Mouse (Mus musculus) C2C12 (cell line): ENCODE measurements around the gene Olfr237-ps1. TPM values are rescaled to one million over a fixed set of nuclear protein-coding genes. Genes with fewer than 3 reads are reported as not detected.
"Not testable (repeated sequence)": the region's sequence is repeated elsewhere in the genome, so short reads cannot be mapped to it uniquely, and the experiment has no call there.

Experiments
- H3K27me3 ChIP-seq: one replicate; pipeline ENCODE4 v1.6.1; 2011; ENCODE audit not compliant: control insufficient read depth, insufficient read depth, insufficient read length
- H3K36me3 ChIP-seq: one replicate; pipeline ENCODE4 v1.6.1; 2011; ENCODE audit not compliant: control insufficient read depth, insufficient read depth
- H3K4me3 ChIP-seq: one replicate; pipeline ENCODE4 v1.5.1; 2011; ENCODE audit warnings: mild to moderate bottlenecking, control low read depth; ENCODE audit not compliant: poor library complexity, insufficient read depth, severe bottlenecking
- H3K79me2 ChIP-seq: one replicate; pipeline ENCODE4 v1.6.1; 2011; ENCODE audit not compliant: control insufficient read depth, insufficient read depth
- H3K79me3 ChIP-seq: one replicate; pipeline ENCODE4 v1.6.1; 2011; ENCODE audit warnings: low read depth, control low read depth
- H3ac ChIP-seq: one replicate; pipeline ENCODE3; 2011; ENCODE audit warnings: low read depth; ENCODE audit not compliant: control insufficient read depth, insufficient read length
- CEBPB ChIP-seq: IDR thresholded peaks from one replicate; pipeline ENCODE4 v1.6.1; 2011; ENCODE audit warnings: low read depth, mild to moderate bottlenecking, control low read depth, moderate library complexity
- CTCF ChIP-seq: IDR thresholded peaks from one replicate; pipeline ENCODE4 v1.5.1; 2011; ENCODE audit not compliant: control insufficient read depth, insufficient read depth, insufficient read length
- FOSL1 ChIP-seq: IDR thresholded peaks from one replicate; pipeline ENCODE4 v1.8.0; 2011; ENCODE audit warnings: mild to moderate bottlenecking, low read length; ENCODE audit not compliant: poor library complexity, insufficient read depth, severe bottlenecking
- MAX ChIP-seq: IDR thresholded peaks from one replicate; pipeline ENCODE4 v1.6.1; 2011; ENCODE audit warnings: mild to moderate bottlenecking, control low read depth
- MYOD1 ChIP-seq: IDR thresholded peaks from one replicate; pipeline ENCODE4 v1.6.1; 2011; ENCODE audit warnings: low read depth; ENCODE audit not compliant: control insufficient read depth, insufficient read length
- MYOG ChIP-seq: IDR thresholded peaks from one replicate; pipeline ENCODE4 v1.6.1; 2011; ENCODE audit not compliant: control insufficient read depth, insufficient read length; ENCODE audit errors: extremely low read depth
- USF1 ChIP-seq: IDR thresholded peaks from one replicate; pipeline ENCODE4 v1.6.1; 2011; ENCODE audit warnings: low read depth, mild to moderate bottlenecking, control low read depth, moderate library complexity
- long read RNA-seq, 2 experiments: library from polyadenylated mRNA; unstranded; transcript quantifications; one replicate each; pipeline ENCODE4 v2.0.0; 2019 to 2020
- polyA plus RNA-seq: library from polyadenylated mRNA; unstranded; fragments of >200 nt; fragmentation: generic; extraction: Trizol; gene quantifications from one replicate; pipeline ENCODE4 v1.2.1, GENCODE M21; 2012; ENCODE audit warnings: missing spikeins

Gene Olfr237-ps1
- not detected for polyA plus RNA-seq
- long read RNA-seq, experiment 1 = 0 reads
- long read RNA-seq, experiment 2 = 0 reads

DNA sequence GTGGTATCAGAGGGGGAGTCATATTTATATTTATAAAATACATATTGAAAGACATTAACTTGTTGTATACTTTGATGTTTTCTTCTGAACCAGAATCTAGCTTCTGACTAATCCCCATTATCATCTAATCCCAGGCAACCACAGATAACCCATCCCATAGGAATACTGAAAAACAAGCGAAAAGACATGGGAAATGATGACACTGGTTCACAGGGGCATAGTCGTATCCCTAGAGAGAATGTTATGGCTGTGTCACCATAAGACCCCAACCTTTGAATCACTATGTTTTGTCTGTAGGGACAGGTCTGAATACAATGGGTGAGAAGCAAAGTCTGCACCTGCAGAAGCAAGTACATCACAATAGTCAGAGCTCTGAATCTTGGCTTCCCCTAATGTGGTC lies at the start of gene Olfr237-ps1:
Olfr237-ps1 (plus strand) TSS at position 301 of the 400 bp plus-strand sequence.
- H3K4me3 ChIP-seq, H3K27me3 ChIP-seq, H3ac ChIP-seq, H3K36me3 ChIP-seq, H3K79me2 ChIP-seq, H3K79me3 ChIP-seq: not testable (repeated sequence)

DNA sequence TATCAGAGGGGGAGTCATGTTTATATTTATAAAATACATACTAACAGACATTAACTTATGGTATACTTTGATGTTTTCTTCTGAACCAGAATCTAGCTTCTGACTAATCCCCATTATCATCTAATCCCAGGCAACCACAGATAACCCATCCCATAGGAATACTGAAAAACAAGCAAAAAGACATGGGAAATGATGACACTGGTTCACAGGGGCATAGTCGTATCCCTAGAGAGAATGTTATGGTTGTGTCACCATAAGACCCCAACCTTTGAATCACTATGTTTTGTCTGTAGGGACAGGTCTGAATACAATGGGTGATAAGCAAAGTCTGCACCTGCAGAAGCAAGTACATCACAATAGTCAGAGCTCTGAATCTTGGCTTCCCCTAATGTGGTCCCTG lies 40.3 kb upstream of the Olfr237-ps1 start, which contains the start of gene Olfr441:
Olfr441 (plus strand) TSS at position 301 of the 400 bp plus-strand sequence.
- H3ac ChIP-seq, H3K27me3 ChIP-seq, H3K36me3 ChIP-seq, H3K79me2 ChIP-seq, H3K4me3 ChIP-seq, H3K79me3 ChIP-seq: not testable (repeated sequence)

DNA sequence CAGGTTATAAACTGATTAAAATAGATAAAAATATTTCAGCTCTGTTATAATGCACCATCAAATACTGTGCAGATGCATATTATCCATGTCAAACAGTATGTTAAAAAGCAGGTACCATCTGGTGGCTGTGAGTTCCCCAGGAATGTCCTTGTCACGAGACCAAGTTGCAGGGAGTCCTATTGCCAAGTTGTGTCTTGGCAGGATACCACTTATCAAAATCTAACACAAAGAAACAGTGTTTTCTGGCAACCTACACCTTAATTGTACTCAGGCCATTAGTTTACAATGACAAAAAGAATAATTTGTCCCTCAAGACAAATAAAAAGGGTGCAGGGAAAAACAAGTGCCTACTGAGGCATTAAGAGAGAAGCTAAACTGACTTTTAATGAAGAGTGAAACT lies 13.1 kb downstream of the Olfr237-ps1 start:
- no peak overlapping the region for H3K4me3 ChIP-seq
- no peaks in the 10 kb centered on the region for H3K79me3 ChIP-seq
- TF ChIP-seq FOSL1 = no peak
- TF ChIP-seq USF1 = no peak
- TF ChIP-seq MAX = no peak
- no peak for TF ChIP-seq MYOD1
- TF ChIP-seq MYOG = no peak
- TF ChIP-seq CEBPB = no peak
- no peak for TF ChIP-seq CTCF
- H3K27me3 ChIP-seq = no peaks in the 10 kb centered on the region
- H3ac ChIP-seq = no peak overlapping the region
- no peaks in the 10 kb centered on the region for H3K79me2 ChIP-seq
- H3K36me3 ChIP-seq = no peaks in the 10 kb centered on the region

DNA sequence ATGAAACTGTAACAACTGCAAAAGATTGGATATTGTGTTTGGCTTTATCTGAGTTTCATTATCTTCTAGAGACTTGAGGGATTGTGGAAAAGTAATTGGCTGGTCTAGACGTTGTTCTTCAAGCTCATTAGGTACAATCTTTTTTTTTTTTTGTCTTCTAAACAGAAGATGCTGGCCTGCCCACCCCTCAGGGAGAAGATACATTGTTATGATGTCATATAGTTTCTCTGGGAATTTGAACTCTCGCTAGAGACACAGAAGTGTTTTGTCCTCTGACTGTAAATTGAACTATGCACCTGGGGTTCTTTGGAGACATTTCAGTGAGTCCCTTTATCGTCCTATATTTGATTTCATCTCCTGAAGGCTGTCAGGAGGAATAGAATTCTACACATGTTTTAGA lies 16.6 kb downstream of the Olfr237-ps1 start, which contains the start of gene Olfr437:
Olfr437 (plus strand) TSS at position 301 of the 400 bp plus-strand sequence.
- H3K79me3 ChIP-seq = no peaks in the 10 kb centered on the region
- no peaks in the 10 kb centered on the region for H3K27me3 ChIP-seq
- no peaks in the 10 kb centered on the region for H3K36me3 ChIP-seq
- no peak for TF ChIP-seq MAX
- no peak for TF ChIP-seq FOSL1
- no peak for TF ChIP-seq CEBPB
- TF ChIP-seq MYOD1 = no peak
- TF ChIP-seq USF1 = no peak
- no peak for TF ChIP-seq CTCF
- TF ChIP-seq MYOG = no peak
- no peak within 1 kb of the TSS for H3ac ChIP-seq
- no peaks in the 10 kb centered on the region for H3K79me2 ChIP-seq
- H3K4me3 ChIP-seq = no peak within 1 kb of the TSS

DNA sequence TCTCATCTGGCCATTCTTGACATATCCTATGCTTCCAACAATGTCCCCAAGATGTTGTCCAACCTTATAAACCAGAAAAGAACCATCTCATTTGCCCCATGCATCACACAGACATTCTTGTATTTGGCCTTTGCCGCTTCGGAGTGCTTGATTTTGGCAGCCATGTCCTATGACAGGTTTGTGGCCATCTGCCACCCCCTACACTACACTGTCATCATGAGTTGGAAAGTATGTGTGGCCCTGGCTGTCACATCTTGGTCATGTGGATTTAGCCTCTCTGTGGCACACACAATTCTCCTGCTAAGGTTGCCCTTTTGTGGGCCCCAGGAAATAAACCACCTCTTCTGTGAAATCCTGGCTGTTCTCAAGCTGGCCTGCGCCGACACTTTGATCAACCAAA lies 20.9 kb downstream of the Olfr237-ps1 start:
- H3K79me2 ChIP-seq = no peaks in the 10 kb centered on the region
- H3K79me3 ChIP-seq = no peaks in the 10 kb centered on the region
- no peaks in the 10 kb centered on the region for H3K36me3 ChIP-seq
- no peak overlapping the region for H3K4me3 ChIP-seq
- H3ac ChIP-seq = no peak overlapping the region
- TF ChIP-seq USF1 (no peak), CTCF (no peak), MAX (no peak), FOSL1 (no peak), MYOD1 (no peak), CEBPB (no peak), MYOG (no peak)
- H3K27me3 ChIP-seq = no peaks in the 10 kb centered on the region

DNA sequence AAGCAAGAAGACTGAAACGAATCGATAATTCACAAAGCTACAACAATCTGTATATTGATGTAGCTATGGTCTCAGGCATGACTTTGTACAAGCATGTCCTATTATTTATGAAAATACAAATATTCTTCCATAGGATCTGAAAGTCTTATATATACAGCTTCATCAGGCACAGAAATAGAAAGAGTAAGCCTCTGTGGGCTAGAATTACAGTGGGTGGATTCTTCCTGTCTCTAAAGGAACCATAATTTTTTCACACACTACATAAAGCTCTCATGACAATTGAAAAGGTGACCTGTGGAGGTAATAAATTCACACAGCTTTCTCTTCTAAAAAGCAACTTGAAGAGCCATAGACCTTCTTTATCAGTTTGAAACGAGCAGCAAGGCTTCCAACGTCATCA lies 25.5 kb downstream of the Olfr237-ps1 start, which contains the start of gene Olfr13:
Olfr13 (plus strand) TSS at position 301 of the 400 bp plus-strand sequence.
- H3K27me3 ChIP-seq = no peaks in the 10 kb centered on the region
- no peak within 1 kb of the TSS for H3ac ChIP-seq
- no peak for TF ChIP-seq CTCF
- no peak for TF ChIP-seq MYOG
- TF ChIP-seq MYOD1 = no peak
- TF ChIP-seq USF1 = no peak
- TF ChIP-seq MAX = no peak
- no peak for TF ChIP-seq CEBPB
- no peak for TF ChIP-seq FOSL1
- no peaks in the 10 kb centered on the region for H3K79me2 ChIP-seq
- no peak within 1 kb of the TSS for H3K4me3 ChIP-seq
- H3K36me3 ChIP-seq = no peaks in the 10 kb centered on the region
- H3K79me3 ChIP-seq = no peaks in the 10 kb centered on the region
